Mouse (Mus musculus): ENCODE measurements around the gene Mrpl40. TPM values are rescaled to one million over a fixed set of nuclear protein-coding genes. Genes with fewer than 3 reads are reported as not detected.

Gene Mrpl40
- 9.0 and 12.6 TPM in 2 replicates for polyA plus RNA-seq (2012; rRNA removed; ENCODE audit: low replicate concordance)

GRCm38 (mm10) chr16:18876442-18877308 is at the start of gene Mrpl40, which contains the start of gene Hira:
Gene Mrpl40, minus strand, starts transcription at chr16:18876862.
Gene Hira, plus strand, starts transcription at chr16:18877037.

GRCm38 (mm10) chr16:18836468-18837208 is 40.0 kb downstream of the Mrpl40 start, which contains the start of the genes 2510002D24Rik and Gm28539:
Gene 2510002D24Rik, plus strand, starts transcription at chr16:18836578.
Gene Gm28539, plus strand, starts transcription at chr16:18836584.

Other genes starting within 250 kb of the Mrpl40 start
- gene Sept5, start 246.9 kb downstream of the Mrpl40 start, polyA plus RNA-seq (2012; rRNA removed; ENCODE audit: low replicate concordance) = 15.8 and 16.6 TPM in 2 replicates
- 67.5 and 135 TPM in 2 replicates for gene Cldn5, start 100.0 kb downstream of the Mrpl40 start, polyA plus RNA-seq (2012; rRNA removed; ENCODE audit: low replicate concordance)
- gene Ufd1, start 65.1 kb downstream of the Mrpl40 start, polyA plus RNA-seq (2012; rRNA removed; ENCODE audit: low replicate concordance) = 24.2 and 41.9 TPM in 2 replicates
- 6.8 and 9.5 TPM in 2 replicates for gene Cdc45, start 64.9 kb downstream of the Mrpl40 start, polyA plus RNA-seq (2012; rRNA removed; ENCODE audit: low replicate concordance)
- 53.5 and 66.9 TPM in 2 replicates for gene 2510002D24Rik, start 40.3 kb downstream of the Mrpl40 start, polyA plus RNA-seq (2012; rRNA removed; ENCODE audit: low replicate concordance)
- 3.7 TPM in 1 of 2 replicates, not detected in the other for gene Gm28539, start 40.3 kb downstream of the Mrpl40 start, polyA plus RNA-seq (2012; rRNA removed; ENCODE audit: low replicate concordance)
- gene Hira, start 175 bp upstream of the Mrpl40 start, polyA plus RNA-seq (2012; rRNA removed; ENCODE audit: low replicate concordance) = 50.6 and 52.7 TPM in 2 replicates